Mouse (Mus musculus): ENCODE measurements at regions not wholly inside any gene's neighbourhood (a gene's known extent, or its start where the extent isn't known, plus 50 kb on each side); places are given as distances from the start of the nearest gene placed in this dataset.

DNA sequence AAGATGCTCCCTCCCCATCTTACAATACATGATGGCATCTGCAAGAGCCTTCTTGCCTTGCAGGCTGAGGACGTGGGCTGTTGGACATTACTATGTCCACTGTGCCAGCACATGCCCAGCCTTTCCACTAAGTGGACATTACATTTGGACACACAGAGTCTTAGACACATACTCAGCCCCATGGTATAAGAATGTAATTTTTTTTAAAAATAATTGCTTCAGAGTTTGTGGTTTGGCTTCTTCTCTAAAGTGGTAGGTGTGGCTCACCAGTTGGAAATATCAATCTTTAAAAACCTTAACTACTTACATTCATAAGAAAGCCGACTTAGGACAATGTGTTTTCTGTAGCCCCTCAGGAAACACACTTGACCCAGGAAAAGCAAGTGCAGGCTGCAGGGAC is 299.7 kb upstream of the Thbs1 start:
- DNase-seq (ENCODE audit: low read depth): no peak

DNA sequence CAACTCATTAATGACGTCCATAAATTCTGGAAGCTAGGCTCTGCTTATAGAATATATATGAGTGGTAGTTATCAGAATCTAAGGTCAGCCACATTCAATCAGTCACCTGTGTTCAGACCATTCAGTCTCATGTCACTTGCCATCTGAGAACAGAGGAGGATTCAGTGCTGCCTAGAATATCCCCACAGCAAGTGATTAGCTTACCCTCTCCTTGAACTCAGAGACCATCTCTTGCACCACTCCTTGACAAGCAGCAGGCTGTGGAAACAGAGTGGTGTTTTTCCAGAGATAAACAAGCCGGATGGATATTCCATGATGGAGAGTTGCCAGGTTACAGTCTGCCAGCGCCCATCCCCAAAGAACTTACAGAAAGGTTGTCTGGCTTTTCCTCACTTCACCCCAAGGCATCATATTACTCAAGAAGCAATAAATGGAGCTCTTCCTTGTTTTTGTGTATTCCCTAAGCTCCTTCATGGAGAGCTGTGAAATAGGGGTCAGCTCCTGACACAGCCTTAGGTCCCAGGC is 291.9 kb upstream of the Thbs1 start:
- no peak for DNase-seq (ENCODE audit: low read depth)

DNA sequence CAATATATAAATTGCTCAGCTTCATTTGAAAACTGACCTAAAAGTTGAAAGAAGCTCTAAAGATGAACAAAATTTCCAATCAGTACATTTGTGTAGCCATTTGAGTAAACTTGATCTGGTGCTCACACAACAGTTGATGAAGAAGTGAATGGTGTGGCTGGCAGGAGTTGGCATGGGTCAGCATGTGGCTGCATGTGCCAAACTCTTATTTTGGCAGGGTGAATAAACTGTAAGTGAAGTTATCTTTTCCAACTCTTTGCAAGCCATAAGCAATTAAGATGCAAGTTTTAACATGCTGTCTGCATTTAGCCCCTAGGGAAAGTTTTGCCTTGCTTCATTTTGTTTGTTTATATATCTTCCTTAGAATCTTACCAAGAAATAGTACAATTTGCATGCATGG is 291.0 kb upstream of the Thbs1 start:
- DNase-seq (ENCODE audit: low read depth): no peak

DNA sequence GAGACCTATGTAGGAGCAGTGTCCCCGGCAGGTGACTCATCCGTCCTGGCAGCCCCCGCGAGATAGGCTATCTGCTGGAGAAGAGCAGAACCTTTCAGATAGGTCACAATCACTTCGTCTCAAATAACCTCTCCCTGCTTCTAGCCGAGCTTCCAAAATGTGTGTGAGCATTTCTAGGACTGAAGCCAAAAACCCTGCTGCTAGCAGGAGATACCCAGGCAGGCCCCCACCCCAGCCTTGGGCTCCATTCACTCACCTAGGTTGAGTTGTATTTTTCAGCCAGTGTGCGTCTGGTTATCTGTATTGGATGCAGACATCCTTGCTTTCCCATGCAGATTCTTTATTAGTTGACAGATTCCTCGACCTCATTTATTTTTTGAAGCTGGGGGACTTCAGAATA is 286.6 kb upstream of the Thbs1 start:
- DNase-seq (ENCODE audit: low read depth): no peak

DNA sequence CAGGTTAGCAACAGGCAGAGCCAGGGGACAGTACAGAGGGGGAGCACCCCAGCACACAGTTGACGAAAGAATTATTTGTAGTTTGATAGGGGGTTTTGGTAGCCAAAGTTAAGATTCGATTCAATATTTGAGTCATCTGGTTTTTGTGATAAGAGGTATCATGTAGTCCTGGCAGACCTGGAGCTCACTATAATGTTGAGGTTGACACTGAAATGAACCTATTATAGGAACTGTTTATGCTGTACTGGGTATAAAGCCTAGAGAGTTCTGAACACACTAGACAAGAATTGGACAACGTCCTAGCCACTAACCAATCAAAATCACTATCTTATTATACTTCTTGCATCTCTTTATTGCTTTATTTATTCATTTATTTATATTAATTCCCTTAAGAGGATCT is 284.4 kb upstream of the Thbs1 start:
- DNase-seq (ENCODE audit: low read depth): no peak

DNA sequence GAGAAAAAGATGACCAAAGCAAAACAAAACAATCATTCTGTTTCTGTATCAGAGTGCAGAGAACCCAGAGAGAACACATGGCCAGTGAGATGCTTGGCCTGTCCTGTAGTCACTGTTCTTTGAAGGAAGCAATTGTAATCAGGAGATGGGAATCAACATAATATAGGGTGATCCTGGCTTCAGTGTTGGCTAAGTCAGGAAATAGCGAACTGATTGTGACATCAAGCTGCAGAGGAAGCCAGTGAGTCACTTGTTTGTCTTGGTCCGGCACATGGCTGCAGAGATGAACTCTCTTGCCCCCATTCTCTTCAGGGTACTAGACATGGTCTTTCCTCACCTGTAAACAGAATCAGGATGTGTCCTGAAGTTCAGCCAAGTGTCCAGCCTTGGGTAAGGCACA is 273.3 kb upstream of the Thbs1 start:
- DNase-seq (ENCODE audit: low read depth): no peak

DNA sequence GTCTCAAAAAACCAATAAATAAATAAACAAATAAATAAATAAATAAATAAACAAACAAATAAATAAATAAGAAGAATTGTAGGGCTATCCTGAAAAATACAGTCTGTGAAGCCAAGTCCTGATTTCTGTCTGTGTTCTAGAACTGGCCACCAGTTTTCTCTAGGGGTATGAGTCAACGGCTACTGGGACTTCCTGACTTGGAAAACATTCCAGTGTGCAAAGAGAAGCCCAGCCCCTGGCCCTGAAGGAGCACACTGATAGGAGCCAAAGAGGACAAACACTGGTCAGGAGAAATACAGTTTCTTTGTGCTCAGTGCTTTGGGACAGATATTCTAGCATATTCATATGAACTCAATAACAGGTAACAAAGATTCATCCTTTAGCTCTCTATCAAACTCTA is 271.3 kb upstream of the Thbs1 start:
- no peak for DNase-seq (ENCODE audit: low read depth)

DNA sequence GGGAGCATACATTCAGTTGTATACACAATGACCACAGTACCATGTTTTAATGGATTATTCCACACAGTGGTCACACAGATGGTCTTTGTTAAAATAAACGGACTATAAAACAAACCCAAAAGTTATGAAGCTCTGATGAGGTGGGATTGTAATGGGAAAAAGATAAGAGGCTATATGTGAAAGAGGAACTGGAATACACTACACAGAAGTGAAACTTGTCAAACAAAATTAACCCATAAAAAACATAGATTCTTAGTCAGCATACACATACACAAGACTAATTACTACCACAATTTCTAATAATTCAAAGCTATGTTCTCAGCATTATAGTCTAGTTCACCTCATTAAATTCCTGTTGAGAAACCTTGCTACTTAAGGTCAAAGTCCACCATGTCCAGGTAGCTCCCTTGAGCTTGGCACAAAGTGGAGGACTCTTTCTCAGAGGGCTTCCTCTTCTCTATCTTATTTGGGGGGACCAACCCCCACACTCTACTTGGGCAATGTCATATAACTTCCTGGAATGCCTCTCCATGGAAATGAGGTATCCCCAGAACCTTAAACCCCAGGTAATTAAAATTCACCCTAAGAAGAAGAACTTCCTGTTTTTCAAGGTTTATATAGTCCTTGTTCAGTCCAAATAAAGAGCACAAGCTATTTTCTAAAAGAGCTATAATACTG is 269.2 kb upstream of the Thbs1 start:
- no peak for DNase-seq (ENCODE audit: low read depth)

DNA sequence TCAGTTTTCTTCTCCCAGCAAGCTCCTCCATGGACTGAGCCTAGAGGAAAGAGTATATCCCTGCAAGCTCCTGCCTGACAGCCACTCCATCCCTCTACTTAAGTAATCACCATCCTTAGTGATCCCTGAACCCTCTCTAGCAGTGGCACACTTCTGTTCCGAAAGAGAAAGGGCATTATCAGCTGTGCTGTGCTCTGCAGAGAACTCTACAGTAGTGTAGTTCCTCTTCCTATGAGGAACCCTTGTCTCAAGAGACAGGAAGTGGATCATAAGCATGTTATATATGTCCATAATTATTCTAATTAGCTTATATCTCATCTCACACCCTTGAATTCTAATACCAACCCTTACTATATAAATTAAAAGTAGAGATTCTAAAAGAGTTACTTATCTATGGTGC is 259.2 kb upstream of the Thbs1 start:
- no peak for DNase-seq (ENCODE audit: low read depth)

DNA sequence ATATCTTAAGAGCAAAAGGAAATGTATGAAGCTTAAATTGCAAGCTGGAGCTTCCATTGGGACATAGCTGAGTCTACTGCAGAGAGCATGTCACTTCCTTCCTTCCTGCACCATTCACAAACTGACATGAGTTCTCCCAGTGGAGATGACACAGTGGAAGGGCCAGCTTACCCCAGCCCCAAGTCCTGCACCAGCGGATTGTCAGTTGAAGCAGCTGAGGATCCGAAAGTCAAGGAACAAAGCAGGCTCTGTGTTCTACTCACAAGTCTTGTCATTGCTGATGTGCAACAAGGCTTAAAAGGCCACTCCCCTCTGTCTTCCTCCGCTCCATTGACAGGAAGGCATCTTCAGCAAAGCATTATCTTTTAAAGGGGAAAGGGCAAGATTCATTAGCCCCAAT is 249.4 kb upstream of the Thbs1 start:
- DNase-seq (ENCODE audit: low read depth): no peak

DNA sequence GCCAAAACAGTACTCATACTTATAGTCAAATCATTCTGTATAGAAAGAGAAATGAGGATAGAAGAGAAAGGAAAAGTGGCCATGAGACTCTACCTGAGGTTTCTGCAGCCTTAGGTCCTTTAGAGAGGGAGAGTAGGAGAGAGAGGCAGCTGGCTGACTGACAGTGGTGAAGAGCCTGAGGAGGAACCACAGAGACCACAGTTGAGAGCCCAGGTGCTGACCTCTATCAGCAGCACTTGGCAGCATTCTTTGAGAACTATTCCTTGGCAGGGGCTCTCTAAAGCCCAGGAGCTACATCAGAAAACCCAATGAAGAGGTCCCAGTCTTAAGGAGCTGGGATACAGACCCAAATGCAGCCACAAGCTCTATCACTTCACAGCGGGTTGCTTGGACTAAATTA is 246.6 kb upstream of the Thbs1 start:
- no peak for DNase-seq (ENCODE audit: low read depth)

DNA sequence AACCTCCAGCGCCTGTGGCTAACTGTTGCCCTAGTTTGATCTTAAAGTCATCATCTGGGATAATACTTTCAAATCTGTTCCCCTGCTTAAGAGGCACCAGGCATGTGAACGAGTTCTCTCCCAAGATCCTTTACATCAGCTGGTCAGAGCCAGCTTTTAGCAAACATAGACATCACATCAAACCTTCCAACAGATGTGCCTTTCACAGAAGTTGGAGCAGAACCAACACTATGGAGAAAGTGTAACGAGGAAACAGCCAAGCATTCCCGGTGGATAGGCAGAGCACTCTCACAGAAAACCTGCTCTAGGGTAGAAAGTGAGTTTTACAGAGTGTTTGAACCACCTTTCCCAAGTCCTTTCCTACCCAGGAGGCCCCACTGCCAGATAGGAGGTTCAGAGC is 244.7 kb upstream of the Thbs1 start:
- no peak for DNase-seq (ENCODE audit: low read depth)

DNA sequence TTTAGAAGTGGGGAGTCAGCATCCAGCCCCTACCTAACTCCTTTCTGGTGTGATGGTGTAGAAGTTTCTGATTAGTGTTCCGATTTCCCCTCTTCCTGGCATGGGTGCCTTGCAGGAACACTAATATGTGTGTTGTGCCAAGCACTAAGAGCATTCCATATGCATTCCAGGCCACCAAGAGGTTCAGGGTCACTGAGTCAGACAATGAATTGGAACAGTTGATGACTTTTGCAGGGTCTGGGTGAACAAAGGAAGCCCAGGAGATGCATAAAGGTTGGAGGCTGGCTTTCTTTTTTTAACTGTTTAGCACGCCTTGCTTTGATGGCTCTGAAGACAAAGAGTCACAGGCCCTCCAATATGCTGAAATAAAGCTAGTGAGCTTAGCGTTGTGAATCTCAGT is 244.3 kb upstream of the Thbs1 start:
- no peak for DNase-seq (ENCODE audit: low read depth)

DNA sequence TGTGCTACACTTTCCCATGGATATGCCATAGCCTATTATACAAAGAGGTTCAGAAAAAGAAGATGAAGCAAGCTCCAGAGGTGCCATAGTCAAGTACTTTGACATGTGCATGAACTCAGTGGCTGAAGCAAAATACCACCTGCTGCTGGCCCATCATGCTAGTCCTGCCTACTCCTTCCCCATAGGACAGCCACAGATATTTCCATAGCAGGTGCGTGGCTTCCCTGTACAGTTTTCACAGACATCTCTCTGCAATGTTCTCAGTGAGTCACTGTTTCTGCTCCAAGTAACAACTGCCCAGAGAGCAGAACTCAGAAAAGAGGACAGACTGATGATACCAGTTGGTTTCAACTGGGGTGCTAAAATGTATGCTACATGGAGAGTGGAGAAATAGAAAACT is 242.8 kb upstream of the Thbs1 start:
- DNase-seq (ENCODE audit: low read depth): no peak

DNA sequence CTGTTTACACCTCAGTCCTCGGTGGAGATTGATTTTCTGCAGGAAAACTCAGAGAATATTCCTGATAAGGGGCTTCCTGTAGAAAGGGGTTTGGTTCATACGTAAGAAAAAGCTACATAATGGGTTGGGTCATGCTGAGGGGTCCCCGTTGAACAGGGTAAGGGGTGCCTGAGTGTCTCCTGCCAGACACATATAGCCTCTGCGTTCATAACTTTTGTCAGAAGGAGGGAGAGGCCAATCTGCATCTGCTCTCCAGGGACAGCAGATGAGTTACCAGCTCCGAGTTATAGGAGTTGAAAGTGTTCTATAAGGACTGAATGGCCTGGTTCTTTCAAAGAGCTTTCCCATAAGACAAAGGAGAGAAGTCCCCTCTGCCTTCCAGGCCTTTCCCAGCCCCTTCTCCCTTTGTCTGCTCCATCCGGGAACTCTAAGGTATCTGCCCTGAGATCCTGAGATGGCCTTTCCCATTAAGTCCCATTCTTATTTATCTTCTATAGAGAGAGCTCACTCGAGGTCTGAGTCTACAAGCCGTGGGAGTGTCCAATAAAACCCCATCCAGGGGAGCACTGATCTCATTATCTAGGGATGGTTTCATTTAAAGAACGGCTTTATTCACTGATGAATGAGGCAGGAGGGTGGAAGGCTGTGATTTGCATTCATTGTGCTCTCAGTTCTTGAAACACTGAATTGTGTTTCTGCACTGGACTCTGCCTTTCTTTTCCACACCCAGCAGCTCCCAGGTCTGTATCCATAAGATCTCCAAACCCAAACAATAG is 240.0 kb upstream of the Thbs1 start:
- no peak for DNase-seq (ENCODE audit: low read depth)

DNA sequence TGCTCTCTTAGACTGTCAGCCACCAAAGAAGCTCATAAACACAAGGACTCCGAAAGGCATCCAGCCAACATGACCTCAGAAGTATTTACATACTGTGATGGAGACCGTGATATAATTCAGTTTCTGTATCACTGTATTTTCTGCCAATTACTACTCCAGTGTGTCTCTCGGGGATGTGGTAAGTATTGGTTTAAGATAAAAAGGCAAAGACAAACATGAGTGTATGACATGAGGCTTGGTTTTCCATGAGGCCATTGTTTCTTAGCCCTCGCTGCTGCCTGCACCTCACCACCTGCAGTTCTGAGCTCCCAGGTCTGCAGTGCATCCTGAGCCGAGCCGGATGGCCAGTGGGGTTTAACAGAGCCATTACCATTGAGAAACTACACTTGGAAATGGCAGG is 233.9 kb upstream of the Thbs1 start:
- no peak for DNase-seq (ENCODE audit: low read depth)

DNA sequence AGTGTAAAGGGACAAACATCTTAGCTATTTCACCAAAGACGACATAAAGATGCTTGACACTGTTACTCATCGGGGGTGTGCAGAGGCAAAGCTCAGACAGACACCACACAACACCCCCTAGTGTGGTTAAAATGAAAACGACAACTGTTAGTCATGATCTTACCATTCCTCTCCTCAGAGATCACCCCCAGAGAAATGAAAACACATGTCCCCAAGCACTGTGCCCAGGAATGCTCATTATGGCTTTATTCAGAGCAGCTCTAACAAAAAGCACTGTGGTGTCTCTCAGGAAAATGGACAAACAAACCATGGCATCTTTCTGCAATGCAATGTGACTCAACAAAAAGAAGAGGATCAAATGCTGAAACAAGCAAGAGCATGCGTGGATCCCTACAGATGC is 229.5 kb upstream of the Thbs1 start:
- no peak for DNase-seq (ENCODE audit: low read depth)

DNA sequence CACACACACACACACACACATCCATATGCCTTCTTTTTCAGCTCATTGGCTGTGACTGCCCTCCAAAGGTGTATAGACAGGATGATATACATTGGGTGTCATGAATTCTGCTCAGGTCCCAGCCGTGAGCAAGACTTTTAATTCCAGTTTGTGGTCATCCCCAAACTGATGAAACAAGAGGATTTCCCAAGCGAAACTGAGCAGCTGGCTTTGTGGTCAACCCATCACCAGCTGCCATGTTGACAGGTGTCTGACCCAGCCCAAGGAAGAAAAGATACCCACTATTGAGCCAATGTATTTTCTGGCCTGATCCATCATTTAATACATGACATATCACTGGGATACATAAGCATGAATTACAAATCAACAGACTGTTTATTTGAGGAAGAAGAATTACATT is 228.8 kb upstream of the Thbs1 start:
- DNase-seq (ENCODE audit: low read depth): no peak

DNA sequence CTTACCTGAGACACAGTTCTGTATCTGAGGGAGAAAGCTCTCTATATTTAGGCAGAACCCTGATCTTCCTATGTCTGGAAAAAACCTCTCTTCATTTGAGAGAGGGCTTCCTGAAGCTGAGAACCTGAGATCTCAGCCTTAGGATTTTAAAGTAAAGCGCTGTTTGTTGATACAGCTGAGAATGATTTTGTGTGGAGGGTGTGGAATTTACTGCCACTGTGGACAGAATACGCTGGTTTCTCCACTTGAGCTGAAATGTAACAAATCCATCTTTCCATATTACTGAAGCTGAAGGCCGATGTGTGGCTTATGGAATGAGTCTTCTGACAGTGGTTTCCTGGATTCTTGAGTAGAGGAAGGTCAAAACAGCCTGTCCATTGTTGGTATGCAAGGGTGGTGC is 225.2 kb upstream of the Thbs1 start:
- no peak for DNase-seq (ENCODE audit: low read depth)

DNA sequence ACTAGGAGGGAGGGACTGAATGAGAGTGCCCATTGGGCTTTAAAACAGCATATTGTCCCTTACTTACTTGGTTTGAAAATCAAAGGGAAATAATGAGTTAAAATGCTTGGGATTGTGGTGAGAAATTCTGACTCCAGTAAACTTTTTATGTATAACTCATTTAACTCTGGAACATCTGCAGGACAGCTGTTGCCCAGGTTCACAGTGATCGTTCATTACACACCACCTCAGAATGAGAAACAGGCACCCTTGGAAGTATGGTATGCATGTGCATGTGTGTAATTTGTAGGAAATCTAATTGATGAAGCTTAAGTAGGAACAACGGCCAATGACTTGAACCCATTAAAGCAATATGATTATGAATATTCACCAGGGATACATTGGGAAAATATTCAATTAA is 210.4 kb upstream of the Thbs1 start:
- DNase-seq (ENCODE audit: low read depth): no peak

DNA sequence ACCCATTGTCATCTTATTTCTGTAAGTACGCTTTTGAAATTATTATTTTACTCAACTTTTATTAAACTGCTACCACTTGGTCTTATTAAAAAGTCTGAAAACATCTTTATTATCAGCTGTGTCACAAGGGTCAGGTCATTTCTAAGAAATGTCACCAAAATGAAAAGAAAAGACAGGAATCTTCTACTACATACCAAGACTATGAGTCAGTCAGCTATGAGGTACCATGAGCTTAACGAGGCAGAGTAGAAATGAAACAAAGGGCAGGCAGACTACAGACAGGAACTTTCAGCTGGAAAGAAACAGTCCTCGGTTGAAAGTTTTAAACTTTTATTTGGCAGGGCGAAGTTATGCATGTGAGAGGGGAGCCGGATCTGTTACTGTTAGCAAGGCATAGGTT is 208.8 kb upstream of the Thbs1 start:
- DNase-seq (ENCODE audit: low read depth): no peak

DNA sequence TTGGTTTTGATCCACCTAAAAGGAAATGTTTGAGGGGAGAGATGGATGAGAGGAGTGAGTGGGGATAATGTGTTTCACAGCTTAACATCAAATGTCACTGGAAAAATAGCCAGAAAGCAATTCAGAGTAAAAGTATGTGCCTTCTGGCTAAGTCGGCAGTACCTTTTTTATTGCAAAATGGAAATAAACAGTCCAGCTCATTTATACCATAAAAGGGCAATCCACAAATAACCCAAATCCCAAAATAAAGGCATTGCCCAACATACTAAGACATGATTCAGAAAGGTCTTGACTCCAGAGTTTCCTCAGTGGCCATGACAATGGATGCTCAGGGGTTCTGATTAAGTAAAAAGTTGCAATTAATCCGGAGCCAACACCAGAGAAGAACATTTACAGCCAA is 208.0 kb upstream of the Thbs1 start:
- DNase-seq (ENCODE audit: low read depth): no peak

DNA sequence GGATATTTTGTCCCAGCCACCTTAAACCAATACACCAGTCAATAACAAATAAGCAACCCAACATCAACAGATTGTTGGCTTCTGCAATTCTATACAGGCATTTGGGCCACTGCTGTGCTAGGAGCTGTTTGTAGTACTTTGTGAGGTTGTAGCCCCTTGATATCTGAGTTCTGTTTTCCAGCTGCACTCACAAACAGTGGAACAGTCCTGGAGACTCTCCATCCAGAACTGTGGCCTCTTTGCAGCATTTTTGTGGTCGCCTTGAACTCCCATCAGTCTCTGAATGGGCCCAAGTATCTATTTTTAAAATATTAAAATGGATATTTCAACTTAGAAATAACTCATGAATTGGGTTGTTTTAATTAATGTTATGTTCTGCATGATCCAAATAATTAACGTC is 205.2 kb upstream of the Thbs1 start:
- DNase-seq (ENCODE audit: low read depth): no peak

DNA sequence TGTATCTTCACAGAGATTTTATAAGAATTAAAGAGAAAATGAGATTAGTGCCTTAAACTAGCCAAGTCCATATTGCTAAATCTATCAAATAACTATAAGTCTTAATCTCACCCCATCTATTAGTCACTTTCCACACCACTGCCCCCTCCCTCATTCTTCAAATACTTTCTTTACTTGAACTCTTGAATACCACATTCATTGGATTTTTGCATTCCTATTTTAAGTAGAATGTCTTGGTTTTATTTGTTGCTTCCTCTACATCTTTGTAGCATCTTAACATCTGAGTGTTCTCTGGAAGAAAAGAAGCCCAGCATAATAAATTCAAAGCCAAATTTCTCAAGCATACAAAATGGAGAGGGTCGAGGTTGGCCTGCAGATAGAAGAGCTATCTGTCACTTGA is 200.9 kb upstream of the Thbs1 start:
- no peak for DNase-seq (ENCODE audit: low read depth)

All from gonadal fat pad, adult 2 months (tissue).